Mouse (Mus musculus): ENCODE results near the gene Pip5k1c.

The Pip5k1c gene

GRCm38 (mm10) chr10:81363436-81364346 lies 70.9 kb downstream of the Pip5k1c start:
- no peak for ATAC-seq (ENCODE audit: insufficient number of reproducible peaks, low FRiP score, low TSS enrichment)

DNA sequence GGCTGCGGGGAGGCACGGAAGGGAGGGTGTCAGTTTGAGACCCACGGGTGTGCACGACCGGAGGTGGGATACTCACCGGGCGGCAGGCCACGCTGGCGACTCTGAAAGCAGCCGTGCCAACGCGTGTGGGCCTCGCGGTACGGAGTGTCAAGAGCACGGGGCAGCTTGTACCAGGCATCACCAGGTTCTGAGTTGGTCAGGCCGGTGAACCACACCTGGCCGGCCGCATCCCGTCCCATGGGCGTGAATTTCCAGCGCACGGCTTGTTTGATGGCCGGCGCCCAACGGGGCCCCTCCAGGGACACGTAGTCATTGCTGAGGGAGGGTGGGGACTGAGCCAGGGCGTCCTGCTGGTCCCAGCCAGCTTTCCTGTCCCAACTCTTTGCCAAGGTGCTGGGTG lies 71.9 kb downstream of the Pip5k1c start:
- no peak for ATAC-seq (ENCODE audit: insufficient number of reproducible peaks, low FRiP score, low TSS enrichment)

- ATAC-seq (ENCODE audit: insufficient number of reproducible peaks, low FRiP score, low TSS enrichment) = no peak
These were observed 72.3 kb downstream of the Pip5k1c start for GRCm38 (mm10) chr10:81365073-81365472.

GRCm38 (mm10) chr10:81365672-81366476 lies 73.1 kb downstream of the Pip5k1c start, which contains the start of gene 4930404N11Rik:
Gene 4930404N11Rik (minus strand): TSS chr10:81365816.
- ATAC-seq (ENCODE audit: insufficient number of reproducible peaks, low FRiP score, low TSS enrichment) = no peak

DNA sequence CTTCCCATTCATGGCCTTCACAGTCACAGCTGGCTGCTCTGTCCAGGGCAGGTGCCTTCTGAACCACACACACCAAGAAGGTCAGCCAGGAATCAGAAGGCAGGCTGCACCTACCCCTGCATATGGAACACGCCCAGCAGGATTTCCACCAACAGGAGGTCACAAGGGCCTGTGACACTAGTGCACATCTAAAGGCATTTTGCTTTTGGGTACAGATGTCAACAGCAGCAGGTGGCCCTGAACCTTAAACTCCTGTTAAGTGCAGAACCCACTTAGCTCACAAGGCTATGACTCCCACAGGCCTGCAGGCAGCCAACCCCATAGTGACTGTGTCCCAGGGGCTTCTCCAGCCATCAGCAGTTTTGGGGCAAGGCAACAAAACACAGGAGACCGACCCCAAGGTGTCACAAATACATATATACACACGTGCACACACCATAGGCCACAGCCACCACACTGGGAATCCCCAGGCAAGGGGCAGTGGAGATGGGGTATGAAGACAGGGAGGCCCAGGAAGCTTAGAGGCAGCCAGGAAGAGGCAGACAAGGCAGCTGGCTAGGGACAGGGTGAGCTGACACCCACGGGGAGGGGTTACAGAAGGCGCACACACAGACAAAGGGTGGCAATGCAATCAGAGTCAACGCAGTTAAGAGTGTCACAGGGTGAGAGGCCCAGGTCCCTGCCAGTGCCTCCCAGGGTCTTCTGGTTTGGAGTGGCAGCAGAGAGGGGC lies 73.9 kb downstream of the Pip5k1c start:
- no peak for ATAC-seq (ENCODE audit: insufficient number of reproducible peaks, low FRiP score, low TSS enrichment)

DNA sequence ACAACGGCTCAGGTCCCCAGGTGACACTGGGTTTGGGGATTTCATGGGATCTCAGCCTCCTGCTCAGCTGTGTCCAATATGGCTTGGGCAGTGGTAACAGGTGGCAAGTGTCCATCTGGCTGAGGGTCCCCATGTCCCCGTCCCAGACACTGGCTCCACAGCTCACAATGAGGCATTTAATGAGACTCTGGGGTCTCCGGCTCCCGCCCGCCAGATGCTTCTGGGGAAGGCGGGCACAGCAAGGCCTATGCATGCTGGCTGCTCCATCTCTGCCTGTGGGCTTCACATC lies 74.4 kb downstream of the Pip5k1c start:
- no peak for ATAC-seq (ENCODE audit: insufficient number of reproducible peaks, low FRiP score, low TSS enrichment)
